Mouse (Mus musculus): ENCODE results near the gene Anxa3.

The Anxa3 gene

DNA sequence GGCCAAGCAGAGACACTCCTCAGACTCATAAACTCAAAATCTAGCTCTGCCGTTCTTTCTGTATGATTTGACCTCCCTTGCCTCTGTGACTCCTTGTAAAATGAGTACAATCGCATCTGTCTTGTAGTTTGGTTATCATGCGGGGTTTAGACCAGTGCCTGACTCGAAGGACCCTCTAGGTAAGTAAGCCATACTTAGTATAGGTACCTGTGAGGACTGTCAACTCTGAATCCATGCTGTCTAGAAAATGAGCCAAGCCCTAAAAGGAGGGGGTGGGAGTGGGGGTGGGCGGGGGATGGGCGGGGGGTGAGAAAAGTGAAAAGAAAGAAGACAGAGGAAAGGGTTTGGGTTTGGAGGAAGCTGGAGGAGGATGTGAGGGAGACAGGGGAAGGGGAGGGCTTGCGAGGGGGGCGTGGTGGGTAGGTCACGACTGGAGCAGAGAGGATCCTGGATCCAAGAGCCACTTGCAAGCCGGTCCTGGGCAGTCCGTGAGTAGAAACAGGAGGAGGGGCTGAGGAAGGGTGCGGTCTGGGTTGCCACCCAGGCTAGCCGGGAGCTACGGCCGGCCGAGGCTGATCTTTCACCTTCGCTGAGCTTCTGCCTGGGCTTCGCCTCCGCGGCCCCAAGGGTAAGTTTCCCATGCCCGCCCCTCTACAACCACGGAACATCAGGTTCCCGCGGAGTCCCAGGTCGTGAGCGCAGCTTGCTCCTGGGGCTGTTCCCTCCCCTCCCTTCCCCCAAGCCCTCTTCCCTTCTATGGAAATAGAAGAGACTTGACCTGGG is at the start of gene Anxa3:
TSS of gene Anxa3 (plus strand) at position 404 of the 783 bp plus-strand sequence.
- DNase-seq (ENCODE audit: low read depth) = no peak

DNA sequence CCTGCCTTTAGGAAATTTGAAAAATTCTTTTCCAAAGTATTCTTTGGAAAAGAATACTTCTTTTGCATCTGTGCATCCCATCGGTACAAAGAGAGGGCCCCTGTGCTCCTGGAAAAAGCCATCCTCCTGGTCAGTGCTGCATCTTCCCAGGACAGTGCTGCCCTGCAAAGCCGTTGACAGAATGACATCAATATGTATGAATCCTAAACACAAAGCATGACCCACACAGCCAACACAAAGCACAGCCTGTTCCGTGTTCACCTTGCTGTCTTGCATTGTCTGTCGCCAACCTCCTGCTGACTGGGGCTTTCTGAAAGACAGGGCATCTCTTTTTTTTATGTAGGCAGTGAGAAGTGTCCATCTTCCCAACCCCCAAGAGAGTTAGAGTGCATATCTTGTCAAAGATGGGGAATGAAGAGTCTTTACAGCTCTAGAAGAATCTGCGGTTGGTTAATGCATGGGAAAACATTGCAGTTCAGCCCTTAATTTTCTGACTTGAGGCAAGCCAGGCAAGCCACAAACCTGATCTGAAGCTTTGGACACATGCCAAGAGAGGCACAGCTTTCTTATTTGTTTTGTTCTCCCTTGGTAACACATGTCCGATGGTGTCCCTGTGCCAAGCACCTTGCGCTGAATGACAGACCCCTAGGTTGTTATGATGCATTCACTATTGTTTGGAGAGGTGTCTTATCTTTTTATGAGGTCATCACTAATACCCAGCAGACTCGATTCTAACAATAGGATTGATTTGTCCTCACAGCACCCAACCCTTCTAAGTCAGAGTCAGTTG is 45.7 kb upstream of the Anxa3 start:
- no peak for DNase-seq (ENCODE audit: low read depth)

DNA sequence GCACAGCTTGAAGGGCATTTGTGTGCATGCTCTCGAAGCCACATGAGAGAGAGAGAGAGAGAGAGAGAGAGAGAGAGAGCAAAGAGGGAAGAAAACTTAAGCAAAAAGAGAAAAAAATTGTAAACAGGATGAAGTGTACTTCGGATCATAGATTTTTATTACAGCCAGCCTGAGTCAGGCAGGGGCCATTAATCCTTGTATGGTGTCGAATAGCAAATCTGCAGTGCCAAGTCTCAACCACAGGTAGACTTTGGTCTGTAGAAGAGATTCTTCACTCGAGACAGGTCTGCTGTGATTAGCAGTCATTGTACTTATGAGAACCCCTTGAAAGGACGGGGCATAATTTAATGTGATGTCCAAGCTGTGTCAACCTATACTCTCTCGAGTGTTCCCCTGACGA is 35.5 kb upstream of the Anxa3 start:
- DNase-seq (ENCODE audit: low read depth) = no peak

DNA sequence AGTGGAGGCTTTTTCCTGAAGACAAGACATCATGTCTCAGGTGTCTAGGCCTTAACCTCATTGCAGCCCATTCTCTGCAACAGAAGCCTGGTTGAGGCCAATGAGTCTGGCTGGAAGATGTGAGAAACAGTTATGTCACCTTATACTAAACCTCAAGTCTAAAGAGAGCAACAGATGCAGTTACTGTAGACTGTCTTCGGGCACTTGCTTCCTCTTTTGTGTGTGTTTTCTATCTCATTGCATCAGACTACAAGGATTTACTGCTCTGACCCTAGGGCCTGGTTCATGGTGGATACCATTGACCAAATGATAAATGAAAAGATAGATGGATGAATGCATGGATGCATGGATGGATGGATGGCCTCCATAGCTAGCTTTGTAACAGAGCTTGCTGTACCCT is 31.1 kb upstream of the Anxa3 start:
- DNase-seq (ENCODE audit: low read depth) = no peak

DNA sequence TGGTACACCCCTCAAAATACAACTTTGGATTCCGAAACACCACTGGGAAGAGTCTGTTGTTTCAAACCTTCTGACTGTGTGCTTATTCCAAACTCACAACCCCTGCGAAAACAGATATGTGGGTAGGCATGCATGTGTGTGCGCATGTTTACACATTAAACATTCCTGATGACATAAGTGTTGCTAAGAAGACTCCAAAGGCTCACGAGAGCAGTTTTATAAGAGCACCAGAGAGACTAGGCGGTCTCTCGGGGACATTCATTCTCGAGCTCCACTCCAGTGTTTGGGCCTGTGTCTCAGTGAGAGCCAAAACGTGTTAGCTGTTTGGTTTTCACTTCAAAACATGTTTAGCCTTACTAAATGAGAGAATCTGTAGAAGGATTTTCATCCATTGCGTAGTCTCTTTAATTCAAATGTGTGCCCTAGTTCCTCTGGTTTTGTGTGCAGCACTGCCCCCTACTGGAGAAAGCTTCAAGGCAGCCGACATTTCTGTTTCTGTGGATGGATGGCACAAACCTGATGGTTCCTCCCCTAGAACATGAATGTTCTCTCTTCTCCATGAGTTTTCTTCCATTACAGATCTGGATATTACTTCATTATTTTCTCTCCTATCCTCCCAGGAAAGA is 24.2 kb upstream of the Anxa3 start:
- no peak for DNase-seq (ENCODE audit: low read depth)

DNA sequence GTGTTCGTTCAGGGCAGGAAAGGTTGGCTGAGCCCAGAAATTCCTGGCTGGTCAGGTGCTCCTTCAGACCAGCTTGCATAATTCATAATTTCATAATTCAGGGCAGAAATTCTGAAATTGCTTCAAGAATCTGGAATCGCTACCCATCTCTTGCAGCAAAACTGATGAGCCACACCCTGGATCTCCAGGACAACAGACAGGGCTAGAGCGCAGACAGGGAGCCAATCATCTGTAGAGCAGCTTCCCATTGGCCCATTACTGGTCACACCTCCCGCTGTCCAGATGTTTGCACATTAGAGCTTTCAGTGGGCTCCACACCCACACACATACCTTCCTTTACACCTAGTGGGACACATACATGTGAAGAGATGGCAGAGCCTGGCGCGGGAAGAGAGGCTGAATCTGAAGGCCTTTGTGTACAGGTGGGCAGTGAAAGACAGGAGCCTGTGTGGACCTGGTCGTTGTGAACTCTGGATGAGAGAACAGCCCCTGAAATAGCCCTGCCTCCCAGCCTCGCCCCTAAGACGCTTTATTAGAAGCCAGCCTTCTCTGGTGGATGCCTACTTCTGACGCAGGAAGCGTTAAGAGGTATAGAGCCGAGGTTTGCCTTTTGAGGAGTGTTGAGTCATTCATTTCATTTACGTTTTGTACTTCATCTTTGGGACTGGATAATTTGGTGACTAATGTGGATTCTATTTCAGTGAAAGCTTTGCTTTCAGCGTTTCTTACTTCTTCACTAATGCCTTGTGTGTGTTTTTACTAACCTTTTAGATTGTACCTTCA is 9.4 kb upstream of the Anxa3 start:
- no peak for DNase-seq (ENCODE audit: low read depth)

DNA sequence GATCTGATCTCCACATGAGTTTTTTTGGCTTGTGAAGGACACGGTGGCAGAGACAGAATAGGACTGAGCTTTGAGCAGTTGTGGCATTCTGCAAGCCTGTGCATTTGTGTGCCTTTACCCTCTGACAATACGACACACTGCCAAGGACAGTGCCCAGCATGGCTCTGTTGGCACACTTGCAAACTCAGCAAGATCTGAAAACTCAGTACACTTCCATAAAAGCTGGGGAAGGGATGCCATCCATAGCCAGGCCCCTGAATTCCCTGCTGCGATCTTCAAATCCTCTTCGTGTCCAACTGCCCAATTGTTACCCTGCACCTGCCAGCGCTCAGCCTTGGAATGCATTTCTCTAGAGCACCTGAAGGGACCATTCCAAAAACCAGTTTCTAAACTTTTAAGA is 8.0 kb upstream of the Anxa3 start:
- no peak for DNase-seq (ENCODE audit: low read depth)

DNA sequence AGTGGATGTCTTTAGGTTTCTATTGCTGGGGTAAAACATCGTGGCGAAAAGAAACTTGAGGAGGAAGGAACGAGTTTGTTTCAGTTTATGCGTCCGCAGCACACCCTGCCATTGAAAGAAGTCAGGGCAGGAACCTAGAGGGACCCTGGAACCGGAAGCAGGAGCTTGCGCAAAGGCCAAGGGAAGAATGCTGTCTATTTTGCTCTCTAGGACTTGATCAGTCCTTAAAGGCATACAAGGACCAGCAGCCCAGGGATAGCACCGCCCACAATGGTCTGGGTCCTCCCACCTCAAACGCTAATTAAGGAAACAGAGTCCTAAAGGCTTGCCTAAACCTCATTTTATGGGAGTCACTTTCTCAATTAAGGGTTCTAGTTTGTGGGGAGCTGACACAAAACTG is 717 bp upstream of the Anxa3 start:
- no peak for DNase-seq (ENCODE audit: low read depth)

DNA sequence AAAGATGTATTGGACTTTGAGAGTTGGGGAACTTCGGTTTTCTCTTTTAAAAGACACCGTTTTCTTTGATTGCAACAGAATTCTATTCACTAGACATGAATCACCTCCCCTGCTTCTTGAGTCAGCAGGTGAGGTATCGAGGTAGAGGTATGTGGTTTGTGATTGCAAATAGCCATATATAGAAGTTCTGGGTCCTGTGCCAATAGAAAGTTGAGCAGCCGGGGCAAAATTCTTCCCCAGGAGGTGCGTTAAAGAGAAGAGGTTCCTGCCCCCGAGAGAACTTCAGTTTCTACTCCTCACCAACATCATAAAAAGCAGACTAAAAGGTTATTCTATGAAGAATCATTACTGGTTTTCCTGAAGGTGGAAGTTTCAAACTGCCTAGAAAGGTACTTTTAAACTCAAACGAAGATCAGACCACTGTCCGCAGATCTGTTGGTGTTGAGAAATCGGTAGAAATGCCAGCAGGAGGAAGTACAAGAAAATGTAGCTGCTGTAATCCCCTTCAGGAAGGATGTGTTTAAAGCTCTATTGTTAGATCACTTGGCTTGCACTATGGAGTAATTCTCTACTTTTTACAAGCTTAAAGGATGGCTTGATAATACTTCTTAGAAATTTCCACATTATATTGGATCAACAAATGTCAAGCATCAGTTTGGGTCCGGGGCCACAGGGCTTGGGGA is 955 bp downstream of the Anxa3 start:
- no peak for DNase-seq (ENCODE audit: low read depth)

DNA sequence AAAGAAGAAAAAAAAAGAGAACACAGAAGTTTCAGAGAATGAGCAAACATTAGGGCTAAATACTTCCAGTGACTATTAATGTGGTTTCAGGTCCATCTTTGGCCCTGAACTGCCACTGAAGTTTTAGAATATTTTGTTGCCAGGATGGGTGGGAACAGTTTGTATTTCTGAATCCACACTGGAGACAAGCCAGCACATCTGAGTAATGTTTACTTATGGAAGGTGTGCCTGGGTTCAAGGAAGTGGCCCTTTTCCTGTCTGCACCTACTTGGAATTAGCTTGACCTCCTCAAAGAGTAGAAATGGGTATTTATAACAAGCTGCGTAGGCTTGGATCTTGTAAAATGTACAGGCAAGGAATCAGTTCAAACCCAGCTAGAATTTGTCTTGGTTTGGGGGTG is 2.6 kb downstream of the Anxa3 start:
- DNase-seq (ENCODE audit: low read depth) = no peak

DNA sequence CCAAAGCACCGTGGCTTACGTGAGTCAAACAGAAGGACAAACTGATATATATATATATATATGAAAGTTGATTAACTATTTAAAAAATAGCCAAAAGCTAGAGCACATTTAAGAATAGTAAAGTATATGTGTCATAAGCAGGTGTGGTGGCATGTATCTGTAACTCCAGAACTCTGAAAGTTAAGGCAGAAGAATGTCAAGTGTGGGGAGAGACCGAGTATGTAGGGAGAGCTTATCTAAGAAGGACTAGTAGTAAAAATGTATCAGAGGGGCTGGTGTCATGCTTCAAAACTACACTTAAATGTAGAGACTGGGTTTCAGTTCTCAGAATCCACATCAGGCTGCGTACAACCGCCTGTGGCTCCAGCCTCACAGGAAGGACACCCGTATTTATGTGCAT is 4.3 kb downstream of the Anxa3 start:
- no peak for DNase-seq (ENCODE audit: low read depth)

DNA sequence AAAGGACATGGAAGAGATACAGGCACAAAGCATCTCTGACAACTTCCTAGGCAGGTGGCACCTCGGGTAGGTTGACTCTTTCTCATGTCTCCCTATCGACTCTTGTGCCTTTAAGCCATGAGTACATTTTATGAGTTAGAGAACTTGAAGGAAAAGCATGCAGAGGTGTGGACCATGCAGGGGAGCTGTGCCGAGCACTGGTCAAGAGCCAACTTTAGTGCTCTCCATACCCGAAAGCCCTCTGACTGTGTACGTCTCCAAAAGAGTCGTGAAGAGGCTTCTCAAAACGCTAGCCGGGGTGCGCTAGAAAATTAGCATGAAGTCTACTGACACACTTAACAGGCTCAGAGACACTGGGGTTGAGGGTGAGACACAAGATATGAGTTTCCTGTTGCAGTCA is 6.0 kb downstream of the Anxa3 start:
- no peak for DNase-seq (ENCODE audit: low read depth)

DNA sequence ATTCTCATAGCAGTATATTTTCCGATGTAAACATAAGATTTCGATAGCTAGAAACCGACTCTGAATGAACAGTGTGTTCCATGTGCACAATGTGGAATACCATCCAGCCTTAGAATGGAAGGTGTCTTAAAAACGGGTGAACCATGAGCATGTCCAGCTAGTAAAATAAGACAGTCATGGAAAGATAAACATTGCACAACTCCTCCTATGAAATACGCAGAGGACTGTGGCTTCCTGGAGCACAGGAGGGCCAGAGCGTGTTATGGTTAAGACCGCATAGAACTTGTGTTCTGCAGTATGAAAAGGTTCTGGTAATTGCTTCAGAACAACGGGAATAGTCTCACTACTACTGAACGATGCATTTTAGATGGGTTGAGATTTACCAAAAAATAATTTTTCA is 6.8 kb downstream of the Anxa3 start:
- no peak for DNase-seq (ENCODE audit: low read depth)

DNA sequence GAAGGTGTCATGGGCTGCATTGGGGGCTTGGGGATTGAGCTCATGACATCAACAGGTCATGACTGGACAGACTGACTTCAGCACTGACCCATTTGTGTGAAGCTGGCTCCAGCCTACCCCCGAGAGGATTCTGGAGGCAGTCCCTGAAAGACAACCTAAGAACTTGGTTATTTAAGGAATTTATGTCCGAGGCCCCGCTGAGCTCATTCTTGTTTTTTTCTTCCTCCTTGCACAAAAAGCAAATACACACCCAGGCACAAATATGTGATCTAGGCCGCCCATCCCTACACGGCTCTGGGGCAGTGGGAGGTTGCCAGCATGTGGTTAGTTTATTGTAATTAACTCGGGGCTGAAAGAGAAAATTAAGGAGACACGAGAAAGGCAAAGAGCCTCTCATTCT is 9.0 kb downstream of the Anxa3 start:
- no peak for DNase-seq (ENCODE audit: low read depth)

DNA sequence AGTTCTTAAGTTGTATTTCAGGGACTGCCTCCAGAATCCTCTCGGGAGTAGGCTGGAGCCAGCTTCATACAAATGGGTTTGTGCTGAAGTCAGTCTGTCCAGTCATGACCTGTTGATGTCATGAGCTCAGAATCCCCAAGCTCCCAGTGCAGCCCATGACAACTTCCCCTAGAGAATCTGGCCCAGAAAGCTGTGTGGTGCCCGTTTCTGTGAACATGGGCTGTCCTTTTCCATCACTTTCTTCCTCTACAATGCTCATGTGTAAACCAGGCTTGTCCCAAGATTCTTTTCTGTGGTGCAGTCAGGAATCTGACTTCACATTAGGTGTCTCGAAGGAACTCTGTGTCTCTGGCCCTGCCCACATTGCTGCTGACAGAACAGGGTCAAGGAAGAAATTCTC is 10.0 kb downstream of the Anxa3 start:
- peak; percentile 49 for DNase-seq (ENCODE audit: low read depth)

DNA sequence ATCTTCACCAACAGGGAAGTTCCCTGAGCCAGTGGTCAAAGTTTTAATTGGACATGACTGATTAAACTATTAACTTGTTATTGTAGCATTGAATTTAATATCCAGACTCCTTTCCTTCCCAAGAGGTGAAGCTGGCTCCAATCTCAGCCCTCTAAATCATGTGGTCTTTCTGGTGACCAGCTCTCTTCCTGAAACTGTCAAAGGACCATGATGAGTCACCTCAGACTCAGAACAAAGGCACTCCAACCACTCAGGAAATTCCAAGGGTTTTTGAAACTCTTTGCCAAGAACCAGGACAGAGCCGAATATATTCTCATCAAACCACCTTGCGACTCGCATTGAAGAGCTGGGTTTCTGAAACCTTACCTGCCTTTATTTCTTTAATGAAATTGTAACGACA is 11.2 kb downstream of the Anxa3 start:
- no peak for DNase-seq (ENCODE audit: low read depth)

DNA sequence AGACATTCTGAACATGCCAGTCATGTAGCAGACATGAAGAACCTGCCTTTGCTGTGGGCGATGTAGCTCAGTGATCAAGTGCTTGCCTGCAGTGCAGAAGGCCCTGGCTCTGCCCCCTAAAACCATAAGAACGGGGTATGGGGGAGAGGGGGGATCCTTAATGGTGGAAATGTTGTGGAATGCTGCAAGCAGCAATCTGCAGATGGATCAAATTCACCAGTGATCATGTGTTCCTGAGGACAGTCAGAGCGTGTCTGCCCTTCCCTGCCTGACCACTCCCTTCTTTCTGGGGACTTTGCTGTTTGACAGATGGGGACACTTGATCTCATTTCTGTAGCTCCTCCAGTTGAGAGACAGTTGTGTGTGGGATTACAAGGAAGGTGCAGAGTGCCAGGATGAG is 11.7 kb downstream of the Anxa3 start:
- no peak for DNase-seq (ENCODE audit: low read depth)

DNA sequence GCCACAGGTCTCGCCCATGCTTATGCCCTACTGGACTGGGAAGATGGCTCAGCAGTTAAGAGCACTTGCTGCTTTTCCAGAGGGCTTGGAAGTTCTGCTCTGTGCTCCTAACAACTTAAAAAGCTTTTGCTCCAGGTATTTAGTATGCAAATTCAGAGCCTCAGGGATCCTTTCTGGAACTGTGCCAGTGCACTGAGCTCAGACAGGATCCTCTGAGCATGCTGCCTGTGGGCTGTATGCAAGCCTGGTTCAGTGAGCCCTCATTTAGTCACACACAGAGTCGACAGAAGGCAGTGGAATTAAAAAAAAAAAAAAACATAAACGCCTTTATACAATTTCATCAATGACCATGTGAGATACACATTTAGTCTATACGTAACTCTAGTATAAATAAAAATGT is 17.5 kb downstream of the Anxa3 start:
- no peak for DNase-seq (ENCODE audit: low read depth)

DNA sequence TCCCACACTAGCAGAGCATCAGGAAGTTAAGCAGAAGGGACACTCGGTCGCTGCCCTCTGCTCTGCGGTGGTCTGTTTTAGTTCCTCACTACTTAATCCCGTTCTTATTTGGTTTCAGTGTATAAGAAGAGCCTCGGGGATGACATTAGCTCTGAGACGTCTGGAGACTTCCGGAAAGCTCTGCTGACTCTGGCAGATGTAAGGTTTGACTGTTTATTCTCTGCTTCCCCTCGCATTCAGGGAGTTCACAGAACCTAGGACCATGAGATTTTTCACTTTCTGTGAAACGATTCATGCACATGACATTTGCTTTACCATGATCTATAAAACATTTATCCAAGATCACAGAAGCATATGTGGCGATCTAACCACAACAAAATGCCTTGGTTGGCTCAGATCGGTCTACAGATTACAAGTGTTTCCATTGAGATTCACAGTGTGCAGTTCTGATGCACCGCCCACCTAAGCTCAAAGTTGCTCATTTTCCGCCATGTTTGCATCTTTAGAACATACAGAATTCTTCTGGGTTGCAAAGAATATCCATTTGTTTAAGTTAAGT is 31.7 kb downstream of the Anxa3 start:
- DNase-seq (ENCODE audit: low read depth) = no peak

DNA sequence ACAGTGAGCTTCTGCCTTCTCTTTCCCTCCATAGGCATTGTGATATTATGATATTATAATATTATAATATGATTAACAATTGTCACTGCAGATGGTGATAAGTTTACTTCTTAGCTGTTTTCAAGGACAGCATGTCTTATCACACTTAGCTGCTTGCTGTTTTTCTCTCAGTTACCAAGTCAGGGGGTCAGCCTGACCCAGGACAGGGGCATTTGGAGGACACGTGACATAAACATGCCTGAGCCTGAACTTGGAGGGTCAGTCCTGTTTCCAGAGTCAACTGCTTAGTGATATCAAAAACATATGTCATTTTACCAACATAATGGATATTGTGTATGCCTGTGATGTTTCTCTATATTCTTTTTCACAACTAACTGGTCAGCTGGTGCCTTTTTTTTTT is 34.0 kb downstream of the Anxa3 start:
- no peak for DNase-seq (ENCODE audit: low read depth)

DNA sequence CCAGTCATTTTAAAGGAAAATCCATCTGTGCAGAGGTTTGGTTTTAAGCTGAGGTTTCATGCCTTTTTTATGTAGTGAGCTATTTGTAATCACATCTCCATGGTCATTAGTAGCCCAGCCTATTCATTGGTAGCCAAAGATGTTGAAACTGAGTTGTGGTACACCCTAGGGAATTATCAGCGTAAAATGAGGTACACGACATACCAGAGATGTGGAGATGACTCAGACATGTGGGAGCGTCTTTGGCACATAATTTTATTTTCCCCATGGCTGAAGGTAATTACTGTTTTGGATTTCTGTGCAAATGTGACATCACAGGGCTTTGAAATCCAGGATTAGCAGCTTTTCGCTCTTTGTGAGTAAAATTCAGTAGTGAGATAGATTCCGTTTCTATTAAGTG is 41.2 kb downstream of the Anxa3 start:
- DNase-seq (ENCODE audit: low read depth) = peak; percentile 36

DNA sequence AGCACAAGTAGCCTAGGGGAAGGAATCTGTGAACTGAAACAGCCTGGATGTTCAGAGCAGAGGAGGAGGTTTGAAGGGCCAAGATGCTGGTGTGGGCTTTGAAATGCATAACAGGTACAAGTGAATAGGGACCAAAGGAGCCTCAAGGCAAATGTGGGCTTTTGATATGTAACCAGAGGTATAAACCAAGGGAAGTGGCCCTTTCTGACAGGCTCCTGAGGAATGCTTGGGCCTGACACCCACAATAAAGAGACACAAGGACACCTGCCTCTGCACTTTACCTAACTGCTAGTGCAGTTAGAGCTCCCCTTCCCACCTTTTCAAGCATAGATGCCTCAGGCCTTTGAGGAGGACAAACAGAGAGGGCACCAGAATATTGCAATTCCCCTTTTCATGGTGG is 54.8 kb downstream of the Anxa3 start:
- no peak for DNase-seq (ENCODE audit: low read depth)

Measured in fibroblast of lung, adult 2 months (primary cell).